Mouse (Mus musculus) layer of hippocampus, postnatal 10 days (tissue): Measurements from ENCODE around the gene Gm49450. TPM values are rescaled to one million over a fixed set of nuclear protein-coding genes. Genes with fewer than 3 reads are reported as not detected.
"Not testable (repeated sequence)": the region's sequence is repeated elsewhere in the genome, so short reads cannot be mapped to it uniquely, and the experiment has no call there.

Experiments used
- DNase-seq, 2 experiments: peaks; one replicate each; pipeline ENCODE4 v3.0.0; 2021; ENCODE audit warnings: low spot score in 2 of 2
- total RNA-seq, 2 experiments: library from RNA; stranded (reverse); gene quantifications; 2 replicates each; pipeline ENCODE4 v1.2.3; 2021

The Gm49450 gene
- total RNA-seq, 2 experiments from 2014 or later: not detected

DNA sequence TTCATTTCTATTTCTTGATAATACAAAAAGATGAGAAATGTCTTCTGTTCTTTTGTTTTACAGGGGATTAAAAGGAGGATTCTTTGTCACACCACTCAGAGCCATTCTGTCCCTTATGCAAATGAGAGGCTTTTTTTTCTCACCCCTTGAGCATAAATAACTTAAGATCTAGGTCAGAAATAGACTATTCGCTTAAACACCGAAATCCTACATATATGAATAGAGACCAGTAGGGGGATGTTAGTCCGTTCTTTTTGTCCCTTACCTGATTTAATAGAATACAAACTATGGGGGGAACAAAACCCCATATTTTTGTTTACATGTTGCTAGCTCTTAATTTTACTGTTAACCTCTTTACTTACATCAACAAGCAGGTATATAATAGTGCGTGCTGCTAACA, 2.6 kb upstream of the Gm49450 start:
- DNase-seq: no peak

DNA sequence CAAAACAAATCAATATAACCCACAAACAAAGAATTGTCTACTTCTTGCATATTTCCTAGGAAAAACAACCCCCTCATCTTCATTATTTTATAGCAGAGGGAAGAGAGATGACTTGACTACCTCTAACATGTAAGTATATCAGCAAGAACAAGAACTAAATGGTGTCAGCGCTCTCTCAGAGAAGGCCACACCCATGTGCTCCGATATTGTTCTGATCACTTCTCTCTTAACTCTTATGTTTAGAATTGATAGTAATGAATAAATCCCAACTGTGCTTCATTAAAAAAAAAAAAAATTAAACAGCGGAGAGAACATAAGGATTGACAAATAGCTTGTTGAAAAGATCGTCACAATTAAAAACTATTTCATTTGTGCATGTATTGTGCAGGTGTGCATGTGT, 2.0 kb upstream of the Gm49450 start:
- DNase-seq: no peak

DNA sequence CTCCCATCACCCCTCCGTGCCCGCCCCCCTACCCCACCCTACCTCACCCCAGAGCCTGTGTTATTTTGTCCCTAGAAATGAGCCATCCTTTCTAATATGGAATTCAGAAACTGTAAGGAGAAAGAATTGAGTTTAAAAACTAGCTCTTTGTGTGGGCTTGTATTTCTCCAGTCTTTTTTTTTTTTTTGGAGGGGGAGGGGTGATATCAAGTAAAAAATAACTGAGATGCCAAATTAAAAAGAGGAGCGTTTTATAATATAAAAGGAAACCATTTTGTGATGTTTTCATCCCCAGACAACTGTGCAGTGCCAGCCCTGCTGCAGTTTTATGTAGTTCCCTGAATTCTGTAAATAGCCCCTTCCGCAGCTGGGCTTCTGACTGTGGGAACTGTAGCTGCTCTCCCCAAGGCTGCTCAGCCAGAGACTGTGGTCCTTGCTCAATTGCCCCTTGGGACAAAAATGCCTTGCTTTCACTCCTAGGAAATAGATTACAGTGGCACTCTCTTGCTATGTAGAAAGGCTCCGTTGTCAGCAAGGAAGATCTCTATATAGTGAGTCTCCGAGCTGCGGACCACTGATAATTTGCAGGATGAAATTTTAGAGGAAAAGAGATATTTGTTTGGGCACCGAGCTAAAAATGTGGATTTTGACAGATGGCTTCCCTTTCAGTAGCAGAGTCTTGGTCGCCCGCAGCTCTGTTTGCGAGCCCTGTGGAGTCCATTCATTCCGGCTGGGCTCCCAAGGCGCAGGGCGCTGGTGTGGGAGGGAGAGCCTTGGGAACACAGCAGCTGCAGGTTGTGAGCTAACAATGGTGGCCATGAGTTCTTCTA, 1.3 kb upstream of the Gm49450 start:
- peak; percentile 51 to 62 for DNase-seq

DNA sequence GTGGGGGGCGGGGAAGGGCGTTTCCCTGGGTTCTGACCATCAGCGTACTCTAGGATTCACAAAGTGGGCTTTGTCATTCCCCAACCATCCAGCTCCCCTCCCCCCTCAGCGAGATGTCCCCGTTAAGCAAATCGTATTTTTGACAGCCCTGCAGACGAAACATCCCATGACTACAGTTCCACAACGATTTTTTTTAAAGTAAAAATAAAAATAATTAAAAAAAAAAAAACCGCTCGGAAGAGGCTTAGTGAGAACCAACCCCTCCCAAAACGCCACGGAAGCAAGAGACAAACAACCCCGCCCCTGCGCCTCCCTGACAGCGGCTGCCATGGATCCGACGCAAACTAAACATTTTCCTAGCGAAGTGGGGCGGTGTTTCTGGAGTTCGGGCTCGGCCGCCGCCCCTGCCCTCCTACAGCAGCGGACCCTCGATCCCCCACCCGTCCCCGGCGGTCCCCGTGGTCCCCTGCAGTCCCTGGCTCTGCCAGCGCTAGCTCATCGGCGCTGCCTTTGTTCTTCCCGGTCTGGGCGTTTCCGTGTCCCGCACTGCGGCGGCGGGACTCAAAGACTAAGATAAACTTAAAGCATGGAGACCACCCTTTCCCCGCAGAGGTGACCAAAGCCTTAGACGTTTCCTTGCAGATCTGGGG, 475 bp downstream of the Gm49450 start:
- peak; percentile 77 to 82 for DNase-seq

DNA sequence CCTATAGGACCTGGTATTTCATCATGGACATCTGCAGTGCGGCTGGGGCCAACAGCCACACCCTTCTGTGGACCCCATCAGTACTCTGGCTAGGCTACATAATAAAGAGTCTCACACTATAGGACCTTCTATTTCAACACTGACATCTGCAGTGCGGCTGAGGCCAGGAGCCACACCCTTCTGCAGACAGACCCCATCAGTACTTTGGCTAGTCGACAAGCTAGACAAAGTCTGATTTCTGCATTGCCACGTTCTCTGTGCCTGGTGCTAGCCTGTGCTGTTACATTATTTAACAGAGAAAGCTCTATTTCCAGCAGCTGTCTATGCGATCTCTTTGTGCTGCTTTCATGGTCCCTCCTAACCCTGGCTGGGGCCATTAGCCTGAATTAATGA, 1.3 kb downstream of the Gm49450 start:
- DNase-seq: no peak

DNA sequence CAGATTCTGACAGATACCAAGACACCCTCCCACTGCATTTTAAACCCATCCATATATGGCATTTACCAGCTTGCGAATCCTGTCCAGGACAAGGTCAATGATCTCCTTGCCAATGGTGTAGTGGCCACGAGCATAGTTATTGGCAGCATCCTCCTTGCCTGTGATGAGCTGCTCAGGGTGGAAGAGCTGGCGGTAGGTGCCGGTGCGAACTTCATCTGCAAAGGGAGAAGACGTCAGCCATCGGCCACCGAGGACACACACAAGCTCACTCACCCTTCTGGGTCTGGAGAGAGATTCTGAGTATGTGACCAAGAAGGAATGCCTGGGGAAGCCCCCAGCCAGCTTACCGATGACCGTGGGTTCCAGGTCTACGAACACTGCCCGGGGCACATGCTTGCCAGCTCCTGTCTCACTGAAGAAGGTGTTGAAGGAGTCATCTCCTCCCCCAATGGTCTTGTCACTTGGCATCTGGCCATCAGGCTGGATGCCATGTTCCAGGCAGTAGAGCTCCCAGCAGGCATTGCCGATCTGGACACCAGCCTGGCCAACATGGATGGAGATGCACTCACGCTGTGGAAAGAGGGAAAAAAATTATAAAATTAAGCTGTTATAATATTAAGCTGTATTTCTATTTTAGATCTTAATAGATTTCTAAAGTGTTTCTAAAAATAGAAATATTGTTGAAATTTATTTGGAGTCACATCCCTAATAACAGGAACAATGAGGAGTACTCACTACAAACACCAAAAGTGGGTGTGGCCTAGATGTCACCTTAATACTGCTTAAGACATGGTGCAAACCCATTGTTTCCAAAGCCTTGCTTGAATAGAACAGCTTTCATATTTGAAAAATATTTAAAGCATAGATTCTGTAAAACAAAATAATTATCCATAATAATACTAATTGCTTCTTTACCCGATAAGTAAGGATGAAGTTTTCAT, 2.0 kb downstream of the Gm49450 start:
- not testable (repeated sequence) for DNase-seq

DNA sequence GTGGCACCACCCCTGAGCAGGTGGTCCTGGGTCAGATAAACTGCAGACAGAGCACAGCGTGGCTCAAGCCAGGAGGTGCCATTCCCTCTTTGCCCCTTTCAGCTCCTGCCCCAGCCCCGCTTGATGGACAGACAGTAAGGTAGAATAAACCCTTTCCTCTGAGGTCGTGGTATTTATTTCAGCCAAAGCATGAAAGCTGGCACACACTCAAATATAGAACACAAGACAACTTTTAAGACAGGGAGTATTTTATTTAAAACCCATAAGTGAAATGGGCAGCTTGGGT, 3.8 kb downstream of the Gm49450 start:
- no peak for DNase-seq

DNA sequence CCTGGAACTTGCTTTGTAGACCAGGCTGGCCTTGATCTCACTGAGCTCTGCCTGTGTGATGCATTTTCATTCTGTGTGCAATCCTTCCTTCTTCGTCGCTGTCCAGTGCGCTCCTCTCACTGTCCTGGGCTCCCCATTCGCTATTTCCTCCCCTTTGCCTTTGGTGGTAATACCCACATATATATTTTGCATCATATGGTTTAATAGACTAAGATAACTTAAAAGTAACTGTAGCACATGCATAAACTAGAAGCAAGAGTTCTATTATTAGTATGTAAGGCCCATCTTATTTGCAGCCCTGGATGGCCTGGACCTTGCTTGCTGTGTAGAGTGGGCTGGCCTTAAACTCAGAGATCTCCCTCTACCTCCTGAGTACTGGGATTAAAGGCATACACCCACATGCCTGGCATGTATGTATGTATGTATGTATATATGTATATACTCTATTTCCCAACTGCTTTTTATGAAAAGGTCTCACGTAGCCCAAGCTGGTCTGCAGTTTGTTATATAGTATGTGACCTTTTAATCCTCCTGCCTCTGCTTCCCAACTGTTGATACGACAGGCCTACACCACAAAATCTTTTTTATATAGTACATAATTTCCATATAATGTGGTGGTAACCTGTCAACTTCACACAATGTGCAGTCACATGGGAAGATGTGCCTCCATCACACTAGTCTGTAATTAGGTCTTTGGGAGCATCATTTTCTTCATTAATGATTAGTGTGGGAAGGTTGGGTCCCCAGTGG, 4.3 kb downstream of the Gm49450 start:
- DNase-seq: no peak

DNA sequence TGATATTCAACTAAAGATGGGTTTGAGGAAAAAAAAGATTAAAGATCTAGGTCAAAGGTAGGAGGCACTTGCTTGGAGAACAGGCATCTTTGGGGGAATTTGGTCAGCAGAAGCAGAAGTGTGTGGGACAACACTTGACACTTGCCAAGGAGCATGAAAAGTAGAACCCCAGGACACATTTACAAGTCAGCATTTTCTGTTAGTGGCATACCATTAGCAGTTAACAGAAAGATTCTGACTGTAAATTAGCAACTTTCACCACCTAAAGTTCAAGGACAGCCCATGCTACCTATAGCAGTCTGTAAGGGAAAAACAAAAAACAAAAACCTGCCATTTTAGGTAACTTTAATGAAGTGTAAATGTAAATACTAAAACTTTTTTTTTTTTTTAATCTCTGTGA, 5.0 kb downstream of the Gm49450 start:
- no peak for DNase-seq

DNA sequence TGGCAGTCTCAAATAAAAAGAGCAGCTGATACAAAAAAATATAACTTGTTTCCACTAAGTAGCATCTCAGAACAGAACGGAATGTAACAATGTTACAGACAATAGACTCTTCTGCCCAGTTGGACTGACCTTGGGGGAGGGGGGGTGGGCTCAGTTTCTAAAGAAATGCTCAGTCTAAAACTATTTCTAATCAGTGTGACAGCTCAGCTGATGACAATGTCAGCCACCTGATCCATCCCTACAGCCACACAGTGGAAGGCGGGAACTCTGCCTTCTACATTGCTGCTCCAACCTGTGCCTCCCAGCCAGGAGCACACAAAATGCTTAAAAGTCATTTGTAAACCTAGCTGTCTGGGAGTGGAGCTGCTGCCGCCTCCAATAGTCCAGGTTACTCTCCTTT, 5.5 kb downstream of the Gm49450 start:
- no peak for DNase-seq

DNA sequence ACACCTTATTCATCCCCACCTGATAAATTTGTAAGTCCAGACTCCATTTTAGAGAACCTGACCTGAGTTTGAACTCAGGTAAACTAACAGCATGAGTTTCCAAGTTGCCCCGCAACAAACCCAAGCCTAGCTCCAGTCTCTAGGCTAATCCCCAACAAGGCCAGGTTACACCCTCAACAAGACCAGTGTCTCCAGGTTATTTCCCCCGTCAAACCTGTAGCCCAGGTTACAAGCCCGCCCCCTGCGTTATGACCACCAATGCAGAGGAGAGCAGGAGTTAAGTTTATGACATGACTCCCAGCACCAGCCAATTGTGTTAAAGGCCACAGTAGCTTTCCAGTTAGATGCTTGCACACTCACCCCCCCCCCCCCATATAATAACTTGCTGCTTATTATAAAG, 10.2 kb downstream of the Gm49450 start:
- no peak for DNase-seq

DNA sequence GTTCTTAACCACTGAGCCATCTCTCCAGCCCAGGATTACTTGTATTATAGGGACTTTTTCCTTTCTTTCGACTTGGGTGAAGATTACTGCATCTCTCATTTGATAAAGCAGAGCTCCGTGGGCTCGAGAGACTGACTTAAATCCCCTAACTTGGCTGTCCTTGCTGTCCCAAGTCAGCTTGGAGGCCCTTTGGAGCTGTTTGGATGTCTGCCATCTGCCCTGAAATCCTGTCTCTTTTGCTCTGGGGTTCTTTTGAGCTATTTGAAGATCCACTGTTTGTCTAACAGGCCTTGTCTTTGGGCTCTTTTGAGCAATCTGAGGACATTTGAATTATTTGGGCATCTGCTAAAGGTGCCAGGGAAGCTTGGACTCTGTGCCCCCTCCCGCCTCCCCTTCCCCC, 11.3 kb downstream of the Gm49450 start:
- no peak for DNase-seq

DNA sequence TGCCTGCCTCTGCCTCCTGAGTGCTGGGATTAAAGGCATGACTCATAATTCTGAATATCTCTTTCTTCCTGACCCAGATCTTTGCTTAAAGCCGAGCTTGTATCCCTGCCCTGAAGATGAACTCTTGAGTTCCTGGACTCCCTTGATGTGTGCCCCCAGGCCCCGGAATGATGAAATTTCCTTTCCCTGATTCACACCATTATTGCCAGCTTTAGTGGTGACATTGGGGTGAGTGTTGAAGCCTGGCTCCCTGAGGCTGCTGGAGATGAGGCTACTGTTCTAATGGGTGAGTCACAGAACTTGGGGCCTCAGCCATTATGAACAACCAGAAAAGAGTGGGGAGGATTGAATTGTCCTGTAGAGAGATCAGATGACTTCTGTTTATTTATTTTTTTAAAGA, 11.8 kb downstream of the Gm49450 start:
- no peak for DNase-seq

DNA sequence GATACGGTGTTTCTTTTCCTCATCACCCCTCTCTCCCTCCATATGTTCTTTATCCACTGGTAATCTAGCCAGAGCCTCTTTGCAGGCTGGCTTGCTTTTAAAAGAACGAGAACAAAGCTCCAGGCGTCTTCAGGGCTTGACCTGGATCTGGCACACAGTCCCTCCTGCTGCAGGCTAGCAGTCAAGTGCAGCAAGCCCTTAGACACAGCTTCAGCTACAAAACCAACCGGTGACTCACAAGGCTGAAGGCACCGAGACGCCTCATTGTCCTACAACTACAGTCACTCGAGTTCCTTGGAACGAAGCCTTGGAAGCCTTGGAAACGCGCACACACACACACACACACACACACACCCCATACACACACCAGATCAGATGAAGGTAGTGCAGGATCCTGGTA, 12.5 kb downstream of the Gm49450 start:
- no peak for DNase-seq

DNA sequence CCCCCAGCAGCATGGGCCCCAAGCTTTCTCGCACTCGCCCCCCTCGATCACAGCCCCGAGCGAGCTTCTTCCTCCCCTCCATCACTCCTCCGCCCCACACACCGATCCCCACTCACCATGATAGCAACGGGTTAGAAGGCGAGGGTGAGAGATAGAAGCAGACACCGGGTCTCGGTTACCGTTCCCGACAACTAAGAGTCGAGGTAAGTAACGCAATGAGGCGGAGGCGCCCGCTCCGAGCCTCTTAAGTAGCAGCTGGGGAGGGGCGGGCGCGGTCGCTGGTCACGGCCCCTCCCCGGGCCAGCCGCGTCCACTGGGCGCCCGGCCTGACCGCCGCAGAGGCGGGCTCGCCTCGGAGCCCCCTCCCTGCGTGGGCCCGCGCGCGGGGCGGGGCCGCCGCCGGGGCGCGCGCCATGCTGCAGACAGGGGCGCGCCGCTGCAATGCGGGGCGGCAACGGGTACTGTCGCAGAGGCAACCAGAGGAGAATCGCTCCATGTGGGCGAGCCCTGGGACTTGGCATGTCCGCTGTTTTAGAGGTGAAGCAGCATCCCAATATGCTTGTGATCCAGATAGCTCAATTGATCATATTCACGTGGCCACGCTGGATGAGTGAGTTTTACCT, 19.0 kb downstream of the Gm49450 start, which contains the start of gene Tuba1b:
Gene Tuba1b, minus strand, starts transcription at position 349 of the 623 bp plus-strand sequence.
- DNase-seq: peak; percentile 81 to 90

DNA sequence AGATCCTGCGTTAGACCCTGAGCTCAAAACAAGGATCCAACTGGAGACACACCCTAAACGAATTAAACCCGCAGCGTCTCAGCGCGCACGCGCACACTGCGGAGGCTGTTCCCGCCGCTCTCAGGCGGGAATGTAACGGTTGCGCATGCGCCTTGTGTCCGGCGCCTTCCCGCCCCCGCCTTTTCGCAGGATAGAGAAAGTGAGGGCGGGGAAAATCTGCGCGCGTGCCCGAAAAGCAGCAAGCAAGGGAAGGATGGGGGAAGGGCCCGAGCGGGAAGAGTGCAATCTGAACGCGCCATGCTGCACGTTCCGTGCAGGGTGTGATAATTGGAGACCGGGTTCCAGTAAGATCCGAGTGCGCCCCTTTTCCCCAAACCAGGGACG, 19.5 kb downstream of the Gm49450 start:
- DNase-seq: peak; percentile 94 to 98

DNA sequence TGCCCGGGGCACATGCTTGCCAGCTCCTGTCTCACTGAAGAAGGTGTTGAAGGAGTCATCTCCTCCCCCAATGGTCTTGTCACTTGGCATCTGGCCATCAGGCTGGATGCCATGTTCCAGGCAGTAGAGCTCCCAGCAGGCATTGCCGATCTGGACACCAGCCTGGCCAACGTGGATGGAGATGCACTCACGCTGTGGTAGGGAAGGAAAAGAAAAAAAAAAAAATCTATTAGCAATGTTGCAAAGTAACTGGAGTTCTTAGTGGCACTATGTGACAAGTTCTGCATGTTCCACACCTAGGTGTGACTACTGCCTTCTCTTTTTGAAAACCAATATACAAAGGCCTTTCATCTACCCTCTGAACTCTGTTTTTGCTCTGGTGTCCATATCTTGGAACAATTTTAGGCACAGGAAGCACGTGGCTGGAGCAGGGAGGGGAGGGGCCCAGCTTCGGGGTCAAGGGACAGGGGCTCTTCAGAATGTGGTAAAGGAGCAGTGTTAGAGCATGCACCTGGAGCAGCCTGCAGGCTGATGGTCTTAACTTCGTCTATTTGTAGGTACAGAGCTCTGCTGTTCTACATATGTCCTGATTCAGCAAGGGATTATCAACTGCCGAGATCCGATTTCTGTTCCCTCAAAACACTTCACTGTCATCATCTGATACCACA, 20.2 kb downstream of the Gm49450 start:
- not testable (repeated sequence) for DNase-seq

DNA sequence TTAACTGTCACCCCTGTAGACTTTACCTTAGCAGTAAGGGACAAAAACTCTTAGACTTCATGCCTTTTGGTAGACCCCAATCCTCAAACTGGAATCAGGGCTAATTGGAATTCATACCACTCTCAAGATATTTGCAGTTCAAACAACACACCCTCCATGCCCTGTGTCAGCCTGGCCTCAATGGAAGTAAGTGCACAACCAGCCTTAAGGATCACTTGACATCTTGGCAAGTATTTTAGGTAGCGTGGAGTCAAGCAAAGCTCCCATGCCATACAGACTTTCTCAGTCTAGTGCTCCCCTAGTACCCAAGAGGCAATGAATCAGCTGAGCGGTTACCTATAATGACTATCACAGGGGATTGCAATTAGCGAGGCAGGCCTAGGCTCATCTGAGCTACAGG, 22.4 kb downstream of the Gm49450 start:
- no peak for DNase-seq

DNA sequence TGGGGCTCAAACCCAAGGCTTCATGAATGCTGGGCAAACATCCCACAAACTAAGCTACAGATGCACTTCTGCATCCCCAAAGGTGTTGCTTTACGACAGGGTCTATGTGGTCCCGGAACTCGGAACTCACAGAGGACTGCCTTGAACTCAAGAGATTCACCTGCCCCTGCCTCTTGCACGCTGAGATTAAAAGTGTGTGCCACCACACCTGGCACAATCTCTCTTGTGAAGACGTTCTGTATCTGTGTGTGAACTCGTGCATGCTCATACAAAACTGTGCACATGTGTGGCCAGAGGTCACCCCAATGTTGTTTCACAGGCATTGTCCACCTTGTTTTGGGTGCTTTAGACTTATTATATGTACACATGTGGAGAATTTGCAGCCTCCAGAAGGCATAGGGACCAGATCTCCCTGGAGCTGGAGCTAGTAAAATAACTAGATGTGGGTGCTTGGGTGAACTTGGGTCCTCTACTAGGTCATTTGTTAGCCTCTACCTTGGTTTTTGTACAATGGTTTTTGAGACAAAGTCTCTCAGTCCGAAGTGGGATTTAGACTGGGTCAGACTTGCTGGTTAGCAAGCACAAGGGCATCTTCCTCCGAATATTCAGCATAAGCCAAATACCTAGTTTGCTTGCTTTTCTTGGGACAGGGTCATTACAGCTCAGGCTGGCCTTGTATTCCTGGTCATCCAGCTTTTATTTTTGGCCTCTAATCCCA, 23.2 kb downstream of the Gm49450 start:
- no peak for DNase-seq
